Mouse (Mus musculus): ENCODE measurements around the gene Crb2. TPM values are rescaled to one million over a fixed set of nuclear protein-coding genes. Genes with fewer than 3 reads are reported as not detected.

Gene Crb2
- total RNA-seq (2021), result 1 to 10 TPM; 1.1 to 2.7 TPM
- long read RNA-seq, experiment 1, result 0 reads
- long read RNA-seq, experiment 2, partial matches to known transcripts, result 2 of 2 reads
- long read RNA-seq, experiment 2, other reads (novel, unspliced or antisense), result 0 of 2 reads

DNA sequence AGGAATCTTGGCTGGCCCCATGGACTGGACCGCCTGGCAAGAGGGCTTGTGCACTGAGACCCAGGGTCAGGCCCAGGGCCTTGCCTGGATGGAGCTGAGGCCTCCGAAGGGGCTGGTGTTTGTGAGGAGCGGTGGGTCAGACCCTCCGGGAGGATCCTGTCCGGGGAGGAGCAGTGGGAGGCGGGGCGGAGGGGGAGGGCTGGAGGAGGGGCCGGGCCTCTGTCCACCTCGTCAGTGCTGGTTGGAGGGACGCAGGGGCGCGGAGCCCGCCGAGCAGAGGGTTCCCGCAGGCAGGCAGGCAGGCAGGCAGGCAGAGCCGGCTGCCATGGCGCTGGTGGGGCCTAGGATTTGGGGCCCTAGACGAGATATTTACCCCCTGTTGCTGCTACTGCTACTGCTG, at the start of gene Crb2:
Gene Crb2, plus strand, starts transcription at position 234 of the 400 bp plus-strand sequence.
- no peak for DNase-seq (ENCODE audit: low spot score in 2 of 2)

DNA sequence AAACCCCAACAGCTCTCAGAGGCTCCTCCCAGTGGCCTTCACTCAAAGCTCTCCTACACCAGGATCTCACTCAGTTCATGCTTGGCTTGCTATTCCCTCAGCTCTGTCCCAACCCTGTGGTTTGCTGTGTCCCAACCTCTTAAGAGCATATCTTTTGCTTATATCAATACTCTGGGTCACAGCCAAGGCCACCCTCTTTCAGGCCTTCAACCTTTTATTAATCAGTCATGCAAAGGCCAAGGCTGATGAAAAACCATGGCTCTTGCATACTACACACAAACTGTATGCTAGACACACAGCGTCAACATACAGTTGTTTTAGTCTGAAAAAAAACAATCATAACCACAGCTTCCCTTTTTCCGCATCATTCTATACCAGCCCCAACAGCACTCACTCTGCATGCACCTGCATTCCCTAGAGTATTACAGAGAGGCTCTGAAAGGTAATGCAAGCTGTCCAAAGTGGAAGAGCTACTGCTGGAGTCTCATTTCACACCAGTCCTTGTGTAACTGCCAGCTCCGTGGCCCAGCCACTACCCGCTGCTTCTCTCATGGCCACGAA, 44.7 kb upstream of the Crb2 start:
- DNase-seq (ENCODE audit: low spot score in 2 of 2), result no peak

DNA sequence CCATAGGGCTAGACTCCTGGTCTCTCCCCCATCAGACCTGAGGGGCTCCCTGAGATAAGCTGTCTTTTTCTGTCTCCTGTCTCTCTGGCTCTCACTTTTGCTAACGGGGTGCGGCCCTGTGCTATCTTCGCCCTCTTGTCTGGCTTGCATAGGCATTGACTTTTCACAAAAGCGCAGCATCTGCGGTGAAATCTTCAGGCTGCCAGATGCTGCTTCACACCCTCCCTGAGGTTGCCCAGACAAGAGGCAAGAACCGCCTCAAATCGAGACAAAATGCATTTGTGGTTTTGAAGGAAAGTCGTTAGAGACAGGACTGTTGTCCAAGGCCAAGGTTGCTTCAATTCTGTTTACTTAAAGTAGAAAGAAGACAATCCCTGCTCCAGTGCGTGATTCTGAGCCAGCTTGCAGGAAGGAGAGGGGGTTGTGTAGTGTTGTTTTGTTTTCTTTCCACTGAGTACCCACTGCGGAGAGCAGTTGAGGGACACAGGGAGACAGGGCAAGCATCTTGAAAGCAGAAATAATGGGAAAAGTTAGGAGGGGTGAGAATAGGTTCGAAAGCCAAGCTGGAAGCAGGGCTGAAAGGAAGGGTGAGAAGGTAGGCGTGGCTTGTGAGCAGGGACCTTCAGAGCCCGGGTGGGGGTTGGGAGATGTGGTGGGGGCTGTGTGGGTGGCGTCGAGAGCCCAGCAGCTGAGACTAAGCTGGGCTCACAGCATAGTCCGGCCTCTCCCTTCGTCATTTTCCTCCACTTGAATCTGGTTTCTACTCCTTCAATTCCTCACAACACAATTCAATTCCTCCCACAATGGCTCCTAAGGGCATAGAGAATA, 40.9 kb upstream of the Crb2 start:
- no peak for DNase-seq (ENCODE audit: low spot score in 2 of 2)

GRCm38 (mm10) chr2:37735807-37736188, 40.3 kb upstream of the Crb2 start:
- DNase-seq (ENCODE audit: low spot score in 2 of 2), result no peak

DNA sequence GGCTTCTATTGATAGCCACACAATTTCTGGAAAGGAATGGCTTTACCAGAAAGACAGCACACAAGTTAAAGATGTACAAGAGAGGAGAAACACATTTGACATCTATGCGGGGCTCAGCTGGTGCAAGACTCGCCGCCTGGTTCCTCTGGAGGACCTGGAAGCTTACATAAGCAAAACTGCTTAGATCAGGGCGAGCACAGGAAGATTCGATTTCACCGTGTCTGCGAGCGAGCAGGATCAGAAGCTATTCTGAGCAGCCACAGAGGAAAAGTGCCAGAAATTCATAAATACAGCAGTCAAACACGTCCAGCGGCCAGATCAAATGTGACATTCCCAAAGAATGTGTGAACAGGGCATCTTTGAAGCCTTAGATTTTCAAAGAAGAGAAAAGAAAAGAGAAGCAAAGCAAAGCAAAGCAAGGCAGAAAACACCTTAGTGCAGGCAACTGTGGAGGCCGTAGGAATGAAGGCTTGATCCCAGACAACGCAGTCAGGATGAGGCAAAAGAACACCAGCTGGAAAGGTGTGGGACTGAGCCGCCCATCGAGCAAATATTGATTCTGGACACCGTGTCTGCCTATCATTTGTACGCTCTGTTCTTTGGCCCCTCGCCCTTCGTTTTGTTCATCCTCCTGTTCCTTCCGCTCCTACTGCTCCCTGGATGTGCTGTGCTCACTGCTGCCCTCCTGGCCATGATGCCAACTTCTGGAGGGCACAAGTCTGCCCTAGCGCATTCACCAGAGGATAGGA, 34.1 kb upstream of the Crb2 start:
- DNase-seq (ENCODE audit: low spot score in 2 of 2), result no peak

DNA sequence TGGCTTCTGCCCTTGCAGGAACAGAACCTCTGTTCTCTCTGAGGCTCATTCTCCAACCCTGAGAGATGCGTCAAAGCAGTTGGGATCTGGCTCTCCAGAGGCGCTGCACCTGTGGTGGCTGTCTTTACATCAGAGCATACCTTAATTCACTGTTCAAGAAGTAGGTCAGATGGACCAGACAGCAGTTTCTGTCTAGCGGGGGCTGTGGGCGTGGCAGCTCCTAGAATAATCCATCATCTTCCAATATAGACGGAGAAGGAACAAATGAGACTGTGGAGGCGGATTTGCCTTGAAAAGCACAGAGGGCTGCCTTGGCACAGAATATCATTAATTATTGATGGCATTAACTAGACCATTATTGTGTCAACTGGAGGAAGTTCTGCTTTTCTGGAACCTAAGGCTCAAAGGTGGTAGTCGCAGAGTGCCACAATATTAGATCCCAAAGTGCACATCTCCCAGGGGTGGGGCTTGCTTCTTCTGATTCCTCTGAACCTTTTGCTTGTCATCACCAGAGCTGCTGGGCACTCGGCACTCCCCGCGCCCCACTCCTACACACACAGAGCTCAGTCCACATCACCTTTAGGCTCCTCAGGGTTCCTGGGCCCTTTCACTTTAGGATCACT, 31.2 kb upstream of the Crb2 start:
- DNase-seq (ENCODE audit: low spot score in 2 of 2), result no peak

DNA sequence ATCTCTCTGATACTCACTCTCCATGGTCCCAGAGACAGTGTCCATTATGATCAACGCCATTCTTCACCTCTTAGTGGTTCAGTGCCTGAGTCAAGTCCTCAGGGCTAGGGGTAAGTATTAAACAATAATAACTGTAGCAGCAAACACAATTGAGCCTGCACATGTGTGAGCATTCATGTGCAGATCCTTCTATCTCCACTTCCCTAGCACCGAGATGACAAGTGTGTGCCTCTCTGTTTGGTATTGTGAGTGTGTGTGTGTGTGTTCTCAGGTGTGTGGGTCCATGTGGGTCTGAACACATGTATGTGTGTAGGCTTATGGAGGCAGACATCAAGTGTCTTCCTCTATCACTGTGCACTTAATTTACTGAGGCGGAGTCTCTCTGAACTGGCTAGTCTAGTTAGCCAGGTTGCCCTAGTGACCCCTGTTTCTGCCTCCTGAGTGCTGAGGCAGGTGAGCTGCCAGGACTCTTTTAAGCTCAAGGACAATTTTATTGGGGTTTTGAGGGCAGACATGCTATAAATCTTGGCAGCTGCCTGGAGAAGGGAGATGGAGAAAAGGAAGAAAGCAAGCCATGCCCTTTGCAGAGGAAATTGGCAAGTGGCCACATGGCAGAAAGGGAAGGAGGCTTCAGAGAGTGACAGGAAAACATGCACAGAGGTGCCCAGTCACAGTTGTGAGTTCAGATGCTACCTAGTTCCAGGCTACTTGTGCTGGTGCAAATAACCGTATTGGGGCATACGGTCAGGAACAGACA, 29.6 kb upstream of the Crb2 start:
- no peak for DNase-seq (ENCODE audit: low spot score in 2 of 2)

DNA sequence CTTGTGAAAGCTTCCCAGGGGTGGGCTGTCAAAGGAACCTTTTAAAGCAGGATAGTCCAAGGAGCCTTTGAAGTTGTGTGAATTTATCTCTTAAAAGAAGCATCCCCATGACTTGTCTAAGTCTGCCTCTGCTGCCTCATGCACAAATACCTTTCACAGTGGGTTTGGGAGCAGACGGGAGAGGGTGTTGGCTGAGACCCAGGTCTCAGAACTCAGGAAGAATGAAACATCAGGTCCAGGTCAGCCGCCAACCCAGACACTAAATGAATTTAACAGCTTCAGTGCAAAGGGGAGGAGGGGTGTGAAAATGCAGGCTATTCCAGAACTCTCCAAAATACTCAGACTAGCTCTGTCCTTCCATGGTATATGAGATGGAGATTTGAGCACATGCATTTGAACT, 28.1 kb upstream of the Crb2 start:
- DNase-seq (ENCODE audit: low spot score in 2 of 2), result no peak

GRCm38 (mm10) chr2:37748442-37749066, 27.5 kb upstream of the Crb2 start:
- no peak for DNase-seq (ENCODE audit: low spot score in 2 of 2)

DNA sequence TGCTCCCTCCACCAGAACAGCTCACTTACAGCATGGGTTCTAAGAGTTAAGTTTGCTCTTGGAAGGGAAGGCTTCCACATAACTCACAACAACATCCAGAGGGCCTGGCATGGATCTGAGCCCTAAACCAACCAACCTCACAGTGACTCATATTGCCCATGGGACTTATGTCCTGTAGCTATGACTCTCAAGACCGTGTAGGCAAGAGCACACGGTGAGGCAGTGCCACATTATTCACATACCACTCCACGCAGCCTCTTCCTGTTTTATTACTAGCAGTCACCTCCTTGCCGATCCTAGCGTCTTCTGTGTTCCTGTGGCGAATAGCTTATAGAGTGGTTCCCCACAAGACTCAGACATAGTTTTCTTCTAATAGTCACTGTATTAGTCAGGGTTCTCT, 26.7 kb upstream of the Crb2 start:
- no peak for DNase-seq (ENCODE audit: low spot score in 2 of 2)

- DNase-seq (ENCODE audit: low spot score in 2 of 2), result no peak
Observed at GRCm38 (mm10) chr2:37751114-37751513, 24.9 kb upstream of the Crb2 start.

DNA sequence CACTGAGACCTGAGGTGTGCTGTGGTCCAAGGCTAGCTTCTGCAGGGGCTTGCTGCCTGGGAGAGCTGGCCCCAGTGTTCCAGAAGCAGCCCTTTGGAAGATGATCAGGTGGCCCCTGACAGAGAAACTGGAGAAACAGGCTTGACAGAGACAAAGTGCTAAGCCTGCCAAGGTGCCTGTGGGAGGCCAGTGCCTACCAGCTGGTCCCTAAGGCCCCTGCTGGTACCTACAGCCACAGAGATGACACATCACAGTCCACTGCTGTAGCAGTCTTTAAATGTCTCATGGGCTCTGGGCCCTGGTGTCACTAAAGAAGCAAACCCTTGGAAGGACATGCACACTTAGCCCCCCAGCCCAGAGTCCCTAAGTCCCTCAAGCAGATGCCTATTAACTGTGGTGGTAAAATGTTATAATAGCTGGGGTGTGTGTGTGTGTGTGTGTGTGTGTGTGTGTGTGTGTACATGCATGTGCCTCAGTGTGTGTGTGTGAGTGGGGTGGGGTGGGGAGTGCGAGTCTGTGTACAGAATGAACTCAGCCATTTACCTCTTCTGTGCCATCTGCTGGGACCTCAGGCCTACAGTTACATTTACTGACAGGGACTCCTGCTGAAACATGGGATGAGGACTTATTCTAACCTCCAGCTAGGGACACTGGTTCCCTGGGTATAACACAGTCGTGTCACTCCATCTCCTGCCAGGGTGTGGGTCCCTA, 19.7 kb upstream of the Crb2 start:
- no peak for DNase-seq (ENCODE audit: low spot score in 2 of 2)

DNA sequence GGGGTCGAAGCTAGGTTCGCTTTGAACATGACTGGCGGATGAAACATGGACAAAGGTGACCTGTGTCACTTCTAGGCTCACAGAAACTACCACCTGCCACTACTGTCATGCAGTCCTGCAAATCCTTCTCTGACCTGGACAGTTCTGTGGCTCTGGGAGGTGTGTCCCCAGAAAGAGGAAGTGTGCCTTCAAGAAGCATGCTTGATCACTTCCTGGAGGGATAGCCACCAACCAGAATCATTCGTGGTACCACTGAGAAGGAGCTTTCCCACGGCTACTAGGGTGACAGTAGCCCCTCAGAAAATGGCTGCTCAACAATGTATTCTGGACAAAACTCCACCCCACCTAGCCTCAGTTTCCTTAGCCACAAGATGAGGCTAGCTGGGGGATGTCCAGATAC, 19.0 kb upstream of the Crb2 start:
- no peak for DNase-seq (ENCODE audit: low spot score in 2 of 2)

DNA sequence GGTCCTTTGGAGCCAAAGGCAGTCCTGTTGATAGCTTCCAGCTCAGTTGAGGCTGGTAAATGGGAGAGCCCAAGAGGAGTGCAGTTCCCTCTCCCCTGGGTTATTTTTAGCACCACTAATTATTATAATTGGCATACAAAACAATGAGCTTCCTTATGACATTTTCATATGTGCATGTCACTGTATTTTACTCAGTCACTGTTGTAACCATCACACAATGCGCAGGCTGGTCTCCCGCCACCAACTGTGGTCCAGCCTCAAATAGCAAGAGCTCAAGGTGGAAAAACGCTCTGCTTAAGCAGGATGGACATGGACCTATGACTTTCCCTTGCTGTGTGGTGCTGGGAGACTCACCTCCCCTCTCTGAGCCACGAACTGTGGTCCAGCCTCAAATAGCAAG, 18.3 kb upstream of the Crb2 start:
- no peak for DNase-seq (ENCODE audit: low spot score in 2 of 2)

GRCm38 (mm10) chr2:37758343-37759015, 17.6 kb upstream of the Crb2 start:
- no peak for DNase-seq (ENCODE audit: low spot score in 2 of 2)

DNA sequence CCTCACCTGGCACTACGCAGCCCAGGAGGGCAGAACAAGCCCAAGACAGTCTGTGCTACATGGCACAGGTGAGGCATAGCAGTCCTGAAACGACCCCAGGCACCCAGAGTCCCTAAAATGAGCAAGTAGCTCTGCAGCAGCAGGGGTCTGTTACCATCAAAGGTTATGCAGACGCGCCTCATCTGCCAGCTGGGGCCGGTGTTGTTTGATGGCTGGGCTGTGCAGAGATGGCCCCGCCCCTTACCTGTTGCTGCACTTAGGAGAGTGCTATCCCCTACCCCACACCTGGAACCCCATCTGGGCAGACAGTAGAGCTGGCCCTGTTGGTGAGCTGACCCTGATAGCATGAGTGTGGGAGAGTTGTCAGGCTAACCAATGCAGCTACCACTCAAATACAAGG, 15.4 kb upstream of the Crb2 start:
- no peak for DNase-seq (ENCODE audit: low spot score in 2 of 2)

DNA sequence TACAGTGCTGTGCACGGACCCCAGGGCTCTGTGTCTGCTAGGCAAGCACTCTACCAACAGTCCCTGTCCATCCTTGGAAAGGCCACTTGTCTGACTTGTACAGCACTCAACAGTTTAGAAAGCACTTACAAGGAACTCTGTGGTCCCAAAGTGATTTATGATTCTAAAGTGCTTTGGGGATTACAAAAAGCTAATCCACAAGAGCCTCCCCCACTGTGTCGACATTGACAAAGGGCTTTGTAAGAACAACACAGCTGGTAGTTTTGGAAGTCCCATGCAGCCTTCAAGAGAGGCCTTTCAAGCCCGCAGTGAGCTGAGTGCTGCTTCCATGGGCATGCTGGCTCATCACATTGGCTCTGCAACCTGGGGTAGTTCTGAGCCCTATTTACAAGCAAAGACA, 12.4 kb upstream of the Crb2 start:
- no peak for DNase-seq (ENCODE audit: low spot score in 2 of 2)

GRCm38 (mm10) chr2:37764514-37764913, 11.5 kb upstream of the Crb2 start:
- DNase-seq (ENCODE audit: low spot score in 2 of 2), result no peak

GRCm38 (mm10) chr2:37765082-37765483, 11.0 kb upstream of the Crb2 start:
- DNase-seq (ENCODE audit: low spot score in 2 of 2), result no peak
